Mouse (Mus musculus): ENCODE results near the gene Snap29. TPM values are rescaled to one million over a fixed set of nuclear protein-coding genes. Genes with fewer than 3 reads are reported as not detected.

Gene Snap29
- polyA plus RNA-seq, 2 experiments, result 4.3 to 4.5 TPM

- 81% methylated on average over 6 of the region's 6 CpGs for WGBS (ENCODE audit: insufficient replicate concordance)
- no peak overlapping the region for H3K27ac ChIP-seq
- H3K9me3 ChIP-seq (ENCODE audit: control insufficient read depth, low read length), result no peaks in the 10 kb centered on the region
- H3K27me3 ChIP-seq (ENCODE audit: control insufficient read depth, insufficient read depth, low read length), result no peaks in the 10 kb centered on the region
- DNase-seq (ENCODE audit: low read depth in 3 of 3, low spot score in 3 of 3) (no peak), ATAC-seq (ENCODE audit: insufficient read depth) (no peak)
- no peak for TF ChIP-seq CTCF (IDR thresholded peaks at IDR 0.05; ENCODE audit: low read depth)
- no peaks in the 10 kb centered on the region for H3K4me1 ChIP-seq (replicated peaks; ENCODE audit: control insufficient read depth in 2 of 2, insufficient read depth in 2 of 2, low read length in 1 of 2)
- no peak overlapping the region for H3K4me3 ChIP-seq (ENCODE audit: insufficient read depth in 1 of 2, low read depth in 2 of 2, low read length in 2 of 2)
- no peak overlapping the region for H3K4me2 ChIP-seq (ENCODE audit: low read depth)
- H3K9ac ChIP-seq (replicated peaks), result no peak overlapping the region
- H3K36me3 ChIP-seq (replicated peaks; ENCODE audit: control insufficient read depth, insufficient read depth, low read depth), result peaks cover 25% of the 10 kb centered on the region
These were observed 66.7 kb downstream of the Snap29 start for GRCm38 (mm10) chr16:17472498-17472897.

DNA sequence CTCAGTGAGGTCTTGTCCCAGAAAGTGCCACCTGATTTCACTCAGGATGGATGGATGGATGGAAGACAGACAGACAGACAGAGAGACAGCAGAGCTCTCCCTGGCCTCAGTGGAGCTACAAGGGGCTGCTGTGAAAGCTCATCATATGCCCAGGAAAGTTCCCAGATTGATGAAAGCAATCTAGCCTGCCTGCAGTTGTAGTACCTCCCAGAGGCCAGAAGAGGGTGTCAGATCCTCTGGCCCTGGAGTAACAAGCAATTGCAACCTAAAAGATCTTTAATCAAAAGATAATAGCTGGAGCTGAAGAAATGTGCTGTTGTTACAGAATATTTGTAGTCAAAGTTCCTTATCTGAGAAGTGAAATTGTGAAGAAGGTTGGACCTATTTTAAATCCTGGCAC is 68.3 kb downstream of the Snap29 start:
- H3K4me1 ChIP-seq (replicated peaks; ENCODE audit: control insufficient read depth in 2 of 2, insufficient read depth in 2 of 2, low read length in 1 of 2), result peaks cover 0 to 7% of the 10 kb centered on the region in 2 experiments; a peak in 2 of 4 replicates
- no peak overlapping the region for H3K4me2 ChIP-seq (ENCODE audit: low read depth)
- no peak overlapping the region for H3K27ac ChIP-seq
- H3K27me3 ChIP-seq (ENCODE audit: control insufficient read depth, insufficient read depth, low read length), result no peaks in the 10 kb centered on the region
- H3K36me3 ChIP-seq (replicated peaks; ENCODE audit: control insufficient read depth, insufficient read depth, low read depth), result peaks cover 20% of the 10 kb centered on the region
- no peak overlapping the region for H3K9ac ChIP-seq (replicated peaks)
- no peak for ATAC-seq (ENCODE audit: insufficient read depth)
- TF ChIP-seq CTCF (IDR thresholded peaks at IDR 0.05; ENCODE audit: low read depth) (peak; percentile 79), EP300 (IDR thresholded peaks at IDR 0.05; ENCODE audit: low read depth) (no peak)
- no peak overlapping the region for H3K4me3 ChIP-seq (ENCODE audit: insufficient read depth in 1 of 2, low read depth in 2 of 2, low read length in 2 of 2)
- no peak for DNase-seq (ENCODE audit: low read depth in 3 of 3, low spot score in 3 of 3)
- H3K9me3 ChIP-seq (ENCODE audit: control insufficient read depth, low read length), result no peaks in the 10 kb centered on the region

GRCm38 (mm10) chr16:17474761-17475160 is 69.0 kb downstream of the Snap29 start:
- WGBS (ENCODE audit: insufficient replicate concordance), result 78% methylated on average over 2 of the region's 2 CpGs
- H3K9ac ChIP-seq (replicated peaks), result no peak overlapping the region

GRCm38 (mm10) chr16:17475326-17475725 is 69.5 kb downstream of the Snap29 start:
- peaks cover 1 to 7% of the 10 kb centered on the region in 2 experiments; a peak in 2 of 4 replicates for H3K4me1 ChIP-seq (replicated peaks; ENCODE audit: control insufficient read depth in 2 of 2, insufficient read depth in 2 of 2, low read length in 1 of 2)
- DNase-seq (ENCODE audit: low read depth in 3 of 3, low spot score in 3 of 3) (no peak), ATAC-seq (ENCODE audit: insufficient read depth) (no peak)
- 83% methylated on average over 4 of the region's 4 CpGs for WGBS (ENCODE audit: insufficient replicate concordance)
- no peak overlapping the region for H3K4me3 ChIP-seq (ENCODE audit: insufficient read depth in 1 of 2, low read depth in 2 of 2, low read length in 2 of 2)
- H3K27ac ChIP-seq, result no peak overlapping the region
- TF ChIP-seq EP300 (IDR thresholded peaks at IDR 0.05; ENCODE audit: low read depth) (no peak), CTCF (IDR thresholded peaks at IDR 0.05; ENCODE audit: low read depth) (no peak)
- H3K9me3 ChIP-seq (ENCODE audit: control insufficient read depth, low read length), result no peaks in the 10 kb centered on the region
- no peak overlapping the region for H3K4me2 ChIP-seq (ENCODE audit: low read depth)
- peaks cover 9% of the 10 kb centered on the region for H3K36me3 ChIP-seq (replicated peaks; ENCODE audit: control insufficient read depth, insufficient read depth, low read depth)
- H3K27me3 ChIP-seq (ENCODE audit: control insufficient read depth, insufficient read depth, low read length), result no peaks in the 10 kb centered on the region
- no peak overlapping the region for H3K9ac ChIP-seq (replicated peaks)

More at GRCm38 (mm10) chr16:17474761-17475160, 69.0 kb downstream of the Snap29 start:
- Histone ChIP-seq H3K9me3 (ENCODE audit: control insufficient read depth, low read length) (no peaks in the 10 kb centered on the region), H3K27me3 (ENCODE audit: control insufficient read depth, insufficient read depth, low read length) (no peaks in the 10 kb centered on the region), H3K4me1 (replicated peaks; ENCODE audit: control insufficient read depth in 2 of 2, insufficient read depth in 2 of 2, low read length in 1 of 2) (peaks cover 0 to 7% of the 10 kb centered on the region in 2 experiments; a peak in 2 of 4 replicates), H3K36me3 (replicated peaks; ENCODE audit: control insufficient read depth, insufficient read depth, low read depth) (peaks cover 15% of the 10 kb centered on the region), H3K4me3 (ENCODE audit: insufficient read depth in 1 of 2, low read depth in 2 of 2, low read length in 2 of 2) (no peak overlapping the region), H3K27ac (no peak overlapping the region), H3K4me2 (ENCODE audit: low read depth) (no peak overlapping the region)
- DNase-seq (ENCODE audit: low read depth in 3 of 3, low spot score in 3 of 3), result no peak
- no peak for TF ChIP-seq EP300 (IDR thresholded peaks at IDR 0.05; ENCODE audit: low read depth)
- no peak for TF ChIP-seq CTCF (IDR thresholded peaks at IDR 0.05; ENCODE audit: low read depth)
- no peak for ATAC-seq (ENCODE audit: insufficient read depth)

DNA sequence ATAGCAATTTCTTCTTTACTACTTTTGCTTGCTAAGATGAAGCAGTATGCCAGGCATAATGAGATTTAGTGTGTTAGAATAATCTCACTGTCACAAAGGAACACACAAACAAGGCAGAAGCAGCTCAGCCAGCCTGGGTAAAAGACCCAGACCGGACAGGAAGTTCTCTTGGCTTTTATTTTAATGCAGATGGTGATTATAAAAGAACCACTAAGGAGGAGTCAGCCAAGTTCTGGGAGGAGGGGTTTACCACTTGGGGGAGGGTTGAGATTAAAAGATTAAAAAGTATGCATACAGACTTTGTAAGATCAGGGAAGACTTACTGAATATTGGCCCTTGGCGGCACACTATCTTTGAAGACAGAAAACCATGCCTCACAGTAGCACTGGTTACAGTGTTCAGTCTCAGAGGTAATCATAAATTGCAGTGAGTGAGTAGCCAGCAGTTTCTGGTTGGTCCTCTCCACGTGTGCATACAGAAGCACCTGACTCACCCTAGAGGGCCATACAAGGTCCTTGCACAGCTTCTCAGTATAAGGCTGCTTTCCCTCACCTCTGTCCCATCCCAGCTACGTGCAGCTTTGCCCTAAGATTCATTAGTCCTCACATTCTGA is 72.7 kb downstream of the Snap29 start:
- ATAC-seq (ENCODE audit: insufficient read depth) (peak; percentile 38; the same call in 1 of the 2 replicates), DNase-seq (ENCODE audit: low read depth in 3 of 3, low spot score in 3 of 3) (no peak)
- 49% methylated on average over 4 of the region's 4 CpGs for WGBS (ENCODE audit: insufficient replicate concordance)
- Histone ChIP-seq H3K9me3 (ENCODE audit: control insufficient read depth, low read length) (no peaks in the 10 kb centered on the region), H3K36me3 (replicated peaks; ENCODE audit: control insufficient read depth, insufficient read depth, low read depth) (peaks cover 5% of the 10 kb centered on the region), H3K9ac (replicated peaks) (no peak overlapping the region), H3K4me3 (ENCODE audit: insufficient read depth in 1 of 2, low read depth in 2 of 2, low read length in 2 of 2) (no peak overlapping the region), H3K27ac (no peak overlapping the region), H3K4me2 (ENCODE audit: low read depth) (no peak overlapping the region), H3K4me1 (replicated peaks; ENCODE audit: control insufficient read depth in 2 of 2, insufficient read depth in 2 of 2, low read length in 1 of 2) (peaks cover 5 to 19% of the 10 kb centered on the region in 2 experiments), H3K27me3 (ENCODE audit: control insufficient read depth, insufficient read depth, low read length) (no peaks in the 10 kb centered on the region)
- no peak for TF ChIP-seq CTCF (IDR thresholded peaks at IDR 0.05; ENCODE audit: low read depth)
- TF ChIP-seq EP300 (IDR thresholded peaks at IDR 0.05; ENCODE audit: low read depth), result no peak

Other genes starting within 250 kb of the Snap29 start
- 34.6 and 65.1 TPM in 2 replicates for gene Ube2l3, start 203.3 kb upstream of the Snap29 start, polyA plus RNA-seq (2012; rRNA removed)
- gene Ube2l3, start 203.3 kb upstream of the Snap29 start, polyA plus RNA-seq (2014; fragmentation: Nextera tagmentation; extraction: Ambion mirVana), result 208 and 218 TPM in 2 replicates
- 0.01 and 0.03 TPM in 2 replicates for gene Rimbp3, start 197.4 kb upstream of the Snap29 start, polyA plus RNA-seq (2012; rRNA removed)
- 0.05 and 0.06 TPM in 2 replicates for gene Rimbp3, start 197.4 kb upstream of the Snap29 start, polyA plus RNA-seq (2014; fragmentation: Nextera tagmentation; extraction: Ambion mirVana)
- 2.0 and 2.2 TPM in 2 replicates for gene Hic2, start 172.4 kb upstream of the Snap29 start, polyA plus RNA-seq (2012; rRNA removed)
- 2.0 TPM in 2 replicates for gene Hic2, start 172.4 kb upstream of the Snap29 start, polyA plus RNA-seq (2014; fragmentation: Nextera tagmentation; extraction: Ambion mirVana)
- 2.9 and 4.3 TPM in 2 replicates for gene Tmem191c, start 129.9 kb upstream of the Snap29 start, polyA plus RNA-seq (2012; rRNA removed)
- 1.6 TPM in 2 replicates for gene Tmem191c, start 129.9 kb upstream of the Snap29 start, polyA plus RNA-seq (2014; fragmentation: Nextera tagmentation; extraction: Ambion mirVana)
- gene Serpind1, start 74.6 kb upstream of the Snap29 start, polyA plus RNA-seq (2012; rRNA removed), result 101 and 113 TPM in 2 replicates
- 154 and 169 TPM in 2 replicates for gene Serpind1, start 74.6 kb upstream of the Snap29 start, polyA plus RNA-seq (2014; fragmentation: Nextera tagmentation; extraction: Ambion mirVana)
- gene Pi4ka, start 328 bp downstream of the Snap29 start, polyA plus RNA-seq (2012; rRNA removed), result 15.9 and 19.0 TPM in 2 replicates
- 13.7 and 16.8 TPM in 2 replicates for gene Pi4ka, start 328 bp downstream of the Snap29 start, polyA plus RNA-seq (2014; fragmentation: Nextera tagmentation; extraction: Ambion mirVana)
- 6.8 and 8.0 TPM in 2 replicates for gene Crkl, start 46.0 kb downstream of the Snap29 start, polyA plus RNA-seq (2012; rRNA removed)
- 18.8 and 25.0 TPM in 2 replicates for gene Crkl, start 46.0 kb downstream of the Snap29 start, polyA plus RNA-seq (2014; fragmentation: Nextera tagmentation; extraction: Ambion mirVana)
- gene Aifm3, start 83.6 kb downstream of the Snap29 start, polyA plus RNA-seq (2012; rRNA removed), result 0.67 and 1.3 TPM in 2 replicates
- 0.53 and 0.99 TPM in 2 replicates for gene Aifm3, start 83.6 kb downstream of the Snap29 start, polyA plus RNA-seq (2014; fragmentation: Nextera tagmentation; extraction: Ambion mirVana)
- 32.0 and 32.5 TPM in 2 replicates for gene Lztr1, start 102.7 kb downstream of the Snap29 start, polyA plus RNA-seq (2012; rRNA removed)
- gene Lztr1, start 102.7 kb downstream of the Snap29 start, polyA plus RNA-seq (2014; fragmentation: Nextera tagmentation; extraction: Ambion mirVana), result 15.5 and 17.2 TPM in 2 replicates
- 20.4 and 21.8 TPM in 2 replicates for gene Thap7, start 125.2 kb downstream of the Snap29 start, polyA plus RNA-seq (2012; rRNA removed)
- 19.7 and 24.5 TPM in 2 replicates for gene Thap7, start 125.2 kb downstream of the Snap29 start, polyA plus RNA-seq (2014; fragmentation: Nextera tagmentation; extraction: Ambion mirVana)
- gene Lrrc74b, start 155.3 kb downstream of the Snap29 start, polyA plus RNA-seq (2012; rRNA removed), result 0.02 TPM in 1 of 2 replicates, not detected in the other
- 0.06 TPM in 1 of 2 replicates, not detected in the other for gene Lrrc74b, start 155.3 kb downstream of the Snap29 start, polyA plus RNA-seq (2014; fragmentation: Nextera tagmentation; extraction: Ambion mirVana)
- 0.05 and 0.06 TPM in 2 replicates for gene P2rx6, start 155.9 kb downstream of the Snap29 start, polyA plus RNA-seq (2012; rRNA removed)
- 0.13 TPM in 1 of 2 replicates, not detected in the other for gene P2rx6, start 155.9 kb downstream of the Snap29 start, polyA plus RNA-seq (2014; fragmentation: Nextera tagmentation; extraction: Ambion mirVana)
- 1.1 and 2.0 TPM in 2 replicates for gene Slc7a4, start 177.2 kb downstream of the Snap29 start, polyA plus RNA-seq (2012; rRNA removed)
- gene Slc7a4, start 177.2 kb downstream of the Snap29 start, polyA plus RNA-seq (2014; fragmentation: Nextera tagmentation; extraction: Ambion mirVana), result 1.3 and 1.8 TPM in 2 replicates
- gene Smpd4, start 213.4 kb downstream of the Snap29 start, polyA plus RNA-seq (2012; rRNA removed), result 28.8 and 33.7 TPM in 2 replicates
- gene Smpd4, start 213.4 kb downstream of the Snap29 start, polyA plus RNA-seq (2014; fragmentation: Nextera tagmentation; extraction: Ambion mirVana), result 18.8 and 21.7 TPM in 2 replicates
- gene Ccdc74a, start 240.5 kb downstream of the Snap29 start, polyA plus RNA-seq (2012; rRNA removed), result 1.6 and 2.5 TPM in 2 replicates
- gene Ccdc74a, start 240.5 kb downstream of the Snap29 start, polyA plus RNA-seq (2014; fragmentation: Nextera tagmentation; extraction: Ambion mirVana), result 2.6 and 3.4 TPM in 2 replicates